Mouse (Mus musculus): ENCODE measurements around the gene Vmn2r77. TPM values are rescaled to one million over a fixed set of nuclear protein-coding genes. Genes with fewer than 3 reads are reported as not detected.
A peak's percentile ranks its signal among the peaks of the same experiment; 100 is the strongest.
"Not testable (repeated sequence)": the region's sequence is repeated elsewhere in the genome, so short reads cannot be mapped to it uniquely, and the experiment has no call there.

The Vmn2r77 gene
- total RNA-seq (2021), result not detected
- long read RNA-seq, experiment 1, result 0 reads
- long read RNA-seq, experiment 2, result 0 reads

DNA sequence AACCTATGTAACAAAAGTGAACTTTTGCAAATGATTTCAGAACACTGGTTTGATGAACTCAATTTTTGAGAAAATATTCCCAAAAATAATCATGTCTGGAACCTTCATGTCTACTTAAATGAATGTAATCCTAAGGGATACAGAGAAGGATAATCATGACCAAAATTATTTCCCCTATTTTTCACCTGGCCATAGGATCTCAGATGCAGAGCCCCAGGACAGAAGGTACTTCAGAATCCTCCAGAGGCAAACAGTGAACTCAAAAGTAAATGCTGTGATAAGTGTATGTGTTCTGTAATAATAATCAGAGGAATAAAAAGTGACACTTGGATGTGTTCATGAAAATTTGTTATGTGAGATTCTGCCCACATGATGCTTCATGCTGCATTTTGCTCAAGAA lies at the start of gene Vmn2r77:
Gene Vmn2r77, plus strand, starts transcription at position 301 of the 400 bp plus-strand sequence.
- DNase-seq, result no peak
- intact Hi-C loops (cut with DNase I), result no loop called here

DNA sequence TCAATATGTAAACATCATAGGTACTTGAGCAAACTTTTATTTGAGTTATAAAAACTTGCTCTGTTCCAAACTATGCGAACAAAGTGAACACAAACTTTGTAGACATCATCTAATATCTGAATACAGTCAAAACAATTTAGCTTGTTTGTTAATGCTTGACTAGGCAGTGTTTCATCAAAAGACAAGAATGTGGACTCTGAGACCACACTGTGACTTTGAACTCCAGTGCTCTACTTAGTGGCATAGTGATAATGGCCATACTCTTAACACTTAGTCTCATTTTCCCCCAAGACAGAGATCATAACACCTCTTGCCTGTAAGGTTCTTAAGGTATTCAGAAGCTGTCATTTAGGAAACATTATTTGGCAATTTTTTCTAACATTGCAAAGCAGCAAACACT lies 34.1 kb upstream of the Vmn2r77 start:
- intact Hi-C loops (cut with DNase I), result no loop called here
- DNase-seq, result no peak

DNA sequence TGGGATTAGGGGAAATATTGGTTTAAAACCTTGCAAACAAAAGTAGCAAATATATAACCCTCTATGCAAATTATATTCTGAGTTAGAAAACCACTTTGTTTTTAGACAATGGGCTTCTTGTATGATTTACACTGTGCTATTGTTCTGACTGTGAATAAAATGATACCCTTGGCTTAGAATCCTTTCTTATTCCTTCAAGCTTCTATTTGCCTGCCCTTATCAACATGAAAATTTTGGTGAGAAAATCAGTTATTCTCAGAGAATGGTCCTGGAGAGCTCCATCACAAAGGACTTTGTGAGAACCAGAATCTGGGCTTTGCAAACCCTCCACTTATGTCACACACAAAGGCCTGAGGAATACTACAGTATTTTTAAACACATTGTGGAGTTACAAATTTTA lies 30.2 kb upstream of the Vmn2r77 start:
- intact Hi-C loops (cut with DNase I), result no loop called here
- DNase-seq, result no peak

DNA sequence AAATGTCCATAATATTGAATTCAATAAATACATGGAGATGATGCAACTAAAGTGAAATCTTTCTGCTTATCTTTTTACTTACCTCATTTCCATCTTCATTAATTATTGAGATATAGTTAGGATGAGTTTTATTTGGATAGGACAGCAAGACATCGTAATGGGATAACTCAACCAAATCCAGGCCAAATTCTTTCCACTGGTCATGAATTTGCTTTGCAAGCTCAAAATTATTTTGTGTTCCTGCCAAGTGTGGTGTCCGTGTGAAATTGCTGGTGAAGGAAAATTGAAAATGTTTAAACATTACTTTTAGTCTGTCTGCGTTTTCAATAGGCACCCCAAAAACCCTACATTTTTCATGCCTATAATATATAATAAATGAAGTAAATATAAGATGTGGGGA lies 23.2 kb upstream of the Vmn2r77 start:
- no peak for DNase-seq
- intact Hi-C loops (cut with DNase I), result no loop called here

DNA sequence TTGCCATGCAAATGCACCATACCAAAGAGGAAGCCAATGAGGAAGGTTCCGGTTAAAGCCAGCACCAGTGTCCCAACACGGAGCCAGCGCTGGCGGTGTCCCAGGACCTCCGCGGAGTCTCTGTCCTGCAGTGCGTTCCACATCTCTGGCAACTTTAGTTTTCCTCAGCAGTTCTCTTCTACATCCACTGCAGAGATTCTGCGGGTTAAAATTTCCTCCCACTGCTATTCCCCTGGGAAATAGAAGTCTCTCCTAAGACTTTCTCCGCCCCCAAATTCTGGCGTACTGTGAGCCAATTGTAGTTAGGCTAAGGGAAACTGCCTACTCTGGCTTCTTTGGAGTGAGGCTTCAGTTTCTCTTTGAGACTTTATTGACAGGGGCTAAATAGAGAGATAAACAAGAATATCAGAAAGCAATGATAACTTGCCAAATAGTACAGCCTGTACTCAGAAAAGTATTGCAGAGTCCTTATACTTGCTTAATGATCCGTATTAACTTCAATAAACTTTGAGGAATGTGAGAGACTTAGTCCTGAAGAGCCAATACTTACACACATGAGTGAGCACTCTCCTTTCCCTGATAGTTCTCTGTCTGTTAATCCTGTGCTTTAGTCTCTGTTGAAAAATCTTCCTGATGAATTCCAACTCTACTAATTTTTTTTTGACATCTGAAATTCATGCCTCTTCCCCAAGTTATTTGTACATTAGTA lies 19.1 kb upstream of the Vmn2r77 start, which contains the start of gene Folh1:
Gene Folh1, minus strand, starts transcription at position 327 of the 709 bp plus-strand sequence.
- intact Hi-C loops (cut with DNase I), result no loop called here
- DNase-seq, result peak in 1 of 2 experiments; percentile 1

DNA sequence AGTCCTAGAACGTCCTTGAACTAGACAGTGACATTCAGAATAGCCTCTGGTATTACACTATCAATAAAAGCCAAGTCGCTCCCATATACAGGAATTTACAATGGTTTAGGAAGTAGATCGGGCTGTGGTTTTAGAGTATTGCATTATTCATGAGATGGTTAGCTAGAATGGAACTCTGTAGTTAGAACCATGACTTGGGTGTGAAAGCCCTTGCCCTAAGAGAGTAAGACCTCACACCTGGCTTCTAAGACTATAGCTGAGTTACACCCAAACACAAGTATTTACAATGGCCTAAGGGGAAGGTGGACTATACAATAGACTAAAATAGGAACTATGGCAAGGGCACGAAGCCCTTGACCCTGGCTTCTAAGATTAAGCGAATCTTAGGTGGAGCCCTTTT lies 20.4 kb downstream of the Vmn2r77 start:
- DNase-seq; intact Hi-C loops (cut with DNase I): not testable (repeated sequence)

DNA sequence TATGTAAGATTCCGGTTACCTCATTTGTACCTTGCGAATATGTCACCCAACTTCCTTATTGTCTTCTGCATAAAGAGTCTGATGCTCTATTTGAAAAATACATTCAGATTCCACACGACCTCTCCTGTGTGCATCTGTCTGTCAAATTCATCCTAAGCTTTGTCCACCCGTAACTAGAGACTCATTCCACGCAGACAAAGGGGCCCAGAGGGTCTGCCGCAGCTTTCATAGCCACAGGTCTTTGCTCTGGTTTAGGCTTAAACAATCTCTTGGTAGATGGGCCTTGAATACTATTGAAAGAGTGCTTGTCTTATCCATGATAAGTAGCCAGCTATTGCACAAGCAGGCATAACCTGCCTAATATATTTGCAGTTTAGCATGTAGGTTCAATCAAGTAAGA lies 20.9 kb downstream of the Vmn2r77 start:
- intact Hi-C loops (cut with DNase I), result not testable (repeated sequence)

DNA sequence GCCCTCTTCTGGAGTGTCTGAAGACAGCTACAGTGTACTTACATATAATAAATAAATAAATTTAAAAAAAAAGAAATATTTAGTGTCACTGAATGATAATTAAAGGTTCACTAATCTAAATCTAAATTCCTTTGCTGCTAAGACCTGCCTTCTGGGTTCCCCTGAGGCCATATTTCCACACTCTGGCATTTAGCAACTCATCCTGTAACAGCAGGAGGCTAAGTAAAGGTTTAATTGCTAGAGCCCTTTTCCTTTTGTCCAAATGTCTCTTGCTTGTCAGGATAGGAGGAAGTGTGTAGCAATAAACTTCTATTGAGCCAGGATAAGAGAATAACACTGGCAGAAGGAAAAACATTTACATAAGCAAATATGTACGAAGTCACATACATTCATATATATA lies 21.6 kb downstream of the Vmn2r77 start:
- intact Hi-C loops (cut with DNase I), result no loop called here
- DNase-seq, result no peak

More for the DNA sequence above, 20.9 kb downstream of the Vmn2r77 start:
- DNase-seq, result not testable (repeated sequence)

Other genes starting within 250 kb of the Vmn2r77 start
- not detected for gene Olfr295, start 211.2 kb upstream of the Vmn2r77 start, total RNA-seq (2021)
- gene Olfr294, start 178.4 kb upstream of the Vmn2r77 start, total RNA-seq (2021), result not detected
- not detected for gene Olfr293, start 146.0 kb upstream of the Vmn2r77 start, total RNA-seq (2021)
- gene Olfr292, start 106.7 kb upstream of the Vmn2r77 start, total RNA-seq (2021), result not detected
- gene Folh1, start 19.1 kb upstream of the Vmn2r77 start, total RNA-seq (2021), result not detected
- gene Vmn2r78, start 120.1 kb downstream of the Vmn2r77 start, total RNA-seq (2021), result not detected
- not detected for gene Vmn2r79, start 201.1 kb downstream of the Vmn2r77 start, total RNA-seq (2021)

All from heart, postnatal 14 days (tissue).